Mouse (Mus musculus) liver, embryonic 11.5 days (tissue): ENCODE results near the gene Hist1h4k. TPM values are rescaled to one million over a fixed set of nuclear protein-coding genes. Genes with fewer than 3 reads are reported as not detected.
"Not testable (repeated sequence)": the region's sequence is repeated elsewhere in the genome, so short reads cannot be mapped to it uniquely, and the experiment has no call there.

Experiments
- ATAC-seq: fragments of 200-750 bp; cut with Nextera tagmentation; replicated peaks from 2 replicates; pipeline ENCODE4 v1.8.0; 2017; ENCODE audit warnings: moderate number of reproducible peaks, mild to moderate bottlenecking, moderate TSS enrichment, moderate library complexity; ENCODE audit not compliant: low FRiP score
- DNase-seq: peaks from one replicate; pipeline ENCODE4 v3.0.0-alpha.2; 2017; ENCODE audit warnings: low spot score
- H3K27ac ChIP-seq: fragments of 300-500 bp; sonication (generic); 2 replicates; pipeline ENCODE4 v1.5.1; 2014; ENCODE audit warnings: mild to moderate bottlenecking, low read depth, low read length, control low read depth
- H3K27me3 ChIP-seq: fragments of 300-500 bp; sonication (generic); replicated peaks from 2 replicates; pipeline ENCODE4 v1.6.1; 2014; ENCODE audit warnings: low read length, mixed read lengths; ENCODE audit not compliant: control insufficient read depth, insufficient read depth
- H3K36me3 ChIP-seq: fragments of 300-500 bp; sonication (generic); 2 replicates; pipeline ENCODE4 v1.6.1; 2014; ENCODE audit warnings: mild to moderate bottlenecking, low read length, moderate library complexity, mixed read lengths; ENCODE audit not compliant: control insufficient read depth, insufficient read depth
- H3K4me1 ChIP-seq: fragments of 300-500 bp; sonication (generic); replicated peaks from 2 replicates; pipeline ENCODE4 v1.6.1; 2014; ENCODE audit warnings: low read length, mixed read lengths; ENCODE audit not compliant: control insufficient read depth, insufficient read depth
- H3K4me2 ChIP-seq: fragments of 300-500 bp; sonication (generic); 2 replicates; pipeline ENCODE4 v1.6.1; 2014; ENCODE audit warnings: mild to moderate bottlenecking, control low read depth, moderate library complexity
- H3K4me3 ChIP-seq: fragments of 300-500 bp; sonication (generic); 2 replicates; pipeline ENCODE4 v1.5.1; 2014; ENCODE audit warnings: low read depth, low read length, control low read depth
- H3K9ac ChIP-seq: fragments of 300-500 bp; sonication (generic); 2 replicates; pipeline ENCODE4 v1.6.1; 2014; ENCODE audit warnings: low read depth, low read length, control low read depth
- H3K9me3 ChIP-seq: fragments of 300-500 bp; sonication (generic); 2 replicates; pipeline ENCODE4 v1.6.1; 2016; ENCODE audit warnings: low read length, inconsistent platforms, mixed read lengths; ENCODE audit not compliant: control insufficient read depth
- WGBS: fragments of 180-500 bp; shearing (Covaris S2); extraction: QIAGEN DNeasy Blood & Tissue Kit; methylation state at CpG from one replicate; pipeline ENCODE4 v1.1.7; 2014; 5-methylcytosine and 5-hydroxymethylcytosine counted together
- polyA plus RNA-seq: library from polyadenylated mRNA; unstranded; fragments of >200 nt; fragmentation: Nextera tagmentation; extraction: Ambion mirVana; gene quantifications from 2 replicates; pipeline ENCODE4 v1.2.1, GENCODE M21; 2014

The Hist1h4k gene
- polyA plus RNA-seq, 1 experiment from 2014 or later, result 5.1 TPM

DNA sequence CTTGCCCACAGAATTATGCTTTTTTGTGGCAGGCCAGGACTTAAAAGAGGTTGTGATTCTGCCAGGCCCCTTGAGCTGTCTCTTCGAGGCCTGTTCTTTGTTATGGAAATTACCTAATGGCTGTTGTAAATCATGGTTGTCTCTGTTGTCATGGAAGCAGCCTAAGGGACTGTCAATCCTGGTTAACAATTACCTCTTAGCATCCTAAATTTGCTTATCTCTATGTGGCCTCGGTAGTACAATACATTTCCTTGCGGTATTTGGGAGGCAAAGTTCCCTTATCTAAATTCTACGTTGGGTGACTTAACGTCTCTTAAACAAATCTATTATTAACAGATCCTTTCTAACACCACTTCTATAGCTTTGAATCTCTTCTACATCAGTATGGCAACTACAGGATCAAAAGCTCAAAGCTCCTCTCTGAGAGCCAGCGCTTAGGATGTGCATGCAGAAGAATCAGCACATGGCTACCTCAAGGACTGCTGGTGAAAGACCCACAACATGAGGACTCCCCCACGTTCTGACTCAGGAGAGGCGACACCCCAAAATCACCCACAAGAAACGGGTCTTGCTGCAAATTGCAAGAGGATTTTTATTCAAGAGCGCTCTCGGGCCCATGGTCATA is 22.2 kb downstream of the Hist1h4k start:
- Histone ChIP-seq H3K27ac (no peak overlapping the region), H3K4me2 (no peak overlapping the region), H3K27me3 (no peaks in the 10 kb centered on the region), H3K4me1 (no peaks in the 10 kb centered on the region), H3K36me3 (no peaks in the 10 kb centered on the region), H3K9ac (no peak overlapping the region), H3K4me3 (no peak overlapping the region), H3K9me3 (no peaks in the 10 kb centered on the region)
- ATAC-seq (no peak), DNase-seq (no peak)
- WGBS, result 36% methylated on average over 11 of the region's 11 CpGs

DNA sequence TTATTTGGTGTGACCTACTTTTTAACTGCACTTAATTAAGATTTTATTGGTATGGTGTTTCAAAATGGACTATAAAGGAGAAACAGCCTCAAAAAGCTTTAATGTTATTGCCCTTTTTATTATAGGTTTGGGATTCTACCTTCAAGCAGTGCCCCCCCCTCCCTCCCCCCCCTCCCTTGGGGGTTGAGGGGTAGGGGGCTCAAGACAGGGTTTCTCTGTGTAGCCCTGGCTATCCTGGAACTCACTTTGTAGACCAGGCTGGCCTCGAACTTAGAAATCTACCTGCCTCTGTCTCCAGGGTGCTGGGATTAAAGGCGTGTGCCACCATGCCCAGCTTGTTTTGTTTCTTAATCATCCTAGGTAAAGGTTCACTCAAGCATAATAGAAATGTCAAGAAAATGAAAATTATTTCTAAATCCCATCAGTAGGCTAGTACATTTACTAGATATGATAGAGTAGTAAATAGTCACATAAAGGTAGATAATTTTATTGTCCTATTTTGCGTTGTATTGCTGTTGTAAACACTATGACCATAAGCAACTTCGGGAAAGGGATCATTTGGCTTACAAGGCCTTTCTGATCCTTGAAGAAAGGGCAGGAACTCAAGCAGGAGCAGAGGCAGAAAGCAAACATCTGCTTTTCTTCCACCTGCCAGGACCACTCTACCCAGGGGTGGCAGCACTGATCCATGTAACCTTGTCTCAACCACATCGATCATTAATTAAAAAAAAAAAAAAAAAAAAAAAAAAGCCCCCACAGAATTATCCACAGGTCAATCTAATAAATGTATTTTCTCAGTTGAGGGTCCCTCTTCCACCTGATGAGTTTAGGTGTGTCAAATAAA is 27.1 kb downstream of the Hist1h4k start:
- peaks cover 12% of the 10 kb centered on the region for H3K4me1 ChIP-seq
- no peak for ATAC-seq
- peak overlapping the region; percentile 95 for H3K27ac ChIP-seq
- no peaks in the 10 kb centered on the region for H3K9me3 ChIP-seq
- H3K27me3 ChIP-seq, result no peaks in the 10 kb centered on the region
- WGBS, result 45% methylated on average over 5 of the region's 5 CpGs
- H3K9ac ChIP-seq, result peak overlapping the region; percentile 57
- peak overlapping the region; percentile 59 for H3K4me2 ChIP-seq
- peak; percentile 37 for DNase-seq
- no peaks in the 10 kb centered on the region for H3K36me3 ChIP-seq
- H3K4me3 ChIP-seq, result no peak overlapping the region

DNA sequence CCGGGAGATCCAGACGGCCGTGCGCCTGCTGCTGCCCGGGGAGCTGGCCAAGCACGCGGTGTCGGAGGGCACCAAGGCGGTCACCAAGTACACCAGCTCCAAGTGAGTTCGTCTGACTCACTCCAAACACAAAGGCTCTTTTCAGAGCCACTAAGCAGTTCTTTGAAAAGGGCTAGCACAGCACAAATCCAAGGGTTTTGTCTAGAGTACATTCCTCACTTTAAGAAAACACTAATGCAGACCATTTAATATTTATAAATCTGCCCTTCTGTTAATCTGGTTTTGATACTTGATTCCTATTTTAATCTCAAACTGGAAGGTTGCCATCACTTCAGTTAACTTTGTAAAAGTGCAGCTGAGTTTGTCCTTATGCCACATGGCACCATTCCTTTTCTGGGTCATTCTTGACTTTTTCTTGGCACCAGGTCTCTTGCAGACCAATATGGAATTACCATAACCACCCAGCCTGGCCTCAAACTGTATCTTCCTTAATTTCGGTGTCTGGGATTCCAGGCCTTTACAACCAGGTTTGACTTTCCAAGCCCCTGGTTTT is 27.9 kb downstream of the Hist1h4k start:
- peaks cover 13% of the 10 kb centered on the region for H3K4me1 ChIP-seq
- peak overlapping the region; percentile 65 for H3K9ac ChIP-seq
- peak overlapping the region; percentile 28 for H3K4me3 ChIP-seq
- H3K27me3 ChIP-seq, result no peaks in the 10 kb centered on the region
- ATAC-seq, result peak; percentile 15; the same call in 1 of the 2 replicates
- H3K4me2 ChIP-seq, result peak overlapping the region; percentile 59
- WGBS, result 4% methylated on average over 11 of the region's 11 CpGs
- H3K9me3 ChIP-seq, result no peaks in the 10 kb centered on the region
- peak overlapping the region; percentile 95 for H3K27ac ChIP-seq
- H3K36me3 ChIP-seq, result no peaks in the 10 kb centered on the region
- DNase-seq, result peak; percentile 37

DNA sequence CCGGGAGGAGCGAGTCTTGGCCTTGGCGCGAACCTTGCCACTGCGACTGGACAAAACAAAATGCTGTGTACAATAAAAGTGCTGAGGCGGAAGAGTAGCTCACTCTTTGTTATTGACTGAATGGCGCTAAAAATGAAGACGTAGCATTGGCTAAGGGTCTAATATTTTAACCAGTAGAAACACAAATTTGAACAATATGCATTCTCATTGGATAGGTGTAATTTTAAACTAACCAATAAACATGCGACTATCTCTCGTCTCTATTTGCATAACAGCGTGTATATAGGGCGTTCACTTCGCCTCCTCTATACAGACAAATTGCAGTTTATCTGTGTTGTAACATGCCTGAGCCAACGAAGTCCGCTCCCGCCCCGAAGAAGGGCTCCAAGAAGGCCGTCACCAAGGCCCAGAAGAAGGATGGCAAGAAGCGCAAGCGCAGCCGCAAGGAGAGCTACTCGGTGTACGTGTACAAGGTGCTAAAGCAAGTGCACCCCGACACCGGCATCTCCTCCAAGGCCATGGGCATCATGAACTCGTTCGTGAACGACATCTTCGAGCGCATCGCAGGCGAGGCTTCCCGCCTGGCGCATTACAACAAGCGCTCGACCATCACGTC is 28.4 kb downstream of the Hist1h4k start, which contains the start of gene Hist1h2bm:
TSS of gene Hist1h2bm (plus strand) at position 288 of the 616 bp plus-strand sequence.
- Histone ChIP-seq H3K27ac (peak within 1 kb of the TSS; percentile 96), H3K4me1 (peaks cover 13% of the 10 kb centered on the region), H3K9ac (peak within 1 kb of the TSS; percentile 79), H3K4me3 (peak within 1 kb of the TSS; percentile 45), H3K4me2 (peak within 1 kb of the TSS; percentile 84)
- DNase-seq (peak; percentile 75), ATAC-seq (peak; percentile 91)
- H3K9me3 ChIP-seq, H3K36me3 ChIP-seq, H3K27me3 ChIP-seq: not testable (repeated sequence)
- under 1% methylated on average over 32 of the region's 37 CpGs for WGBS

DNA sequence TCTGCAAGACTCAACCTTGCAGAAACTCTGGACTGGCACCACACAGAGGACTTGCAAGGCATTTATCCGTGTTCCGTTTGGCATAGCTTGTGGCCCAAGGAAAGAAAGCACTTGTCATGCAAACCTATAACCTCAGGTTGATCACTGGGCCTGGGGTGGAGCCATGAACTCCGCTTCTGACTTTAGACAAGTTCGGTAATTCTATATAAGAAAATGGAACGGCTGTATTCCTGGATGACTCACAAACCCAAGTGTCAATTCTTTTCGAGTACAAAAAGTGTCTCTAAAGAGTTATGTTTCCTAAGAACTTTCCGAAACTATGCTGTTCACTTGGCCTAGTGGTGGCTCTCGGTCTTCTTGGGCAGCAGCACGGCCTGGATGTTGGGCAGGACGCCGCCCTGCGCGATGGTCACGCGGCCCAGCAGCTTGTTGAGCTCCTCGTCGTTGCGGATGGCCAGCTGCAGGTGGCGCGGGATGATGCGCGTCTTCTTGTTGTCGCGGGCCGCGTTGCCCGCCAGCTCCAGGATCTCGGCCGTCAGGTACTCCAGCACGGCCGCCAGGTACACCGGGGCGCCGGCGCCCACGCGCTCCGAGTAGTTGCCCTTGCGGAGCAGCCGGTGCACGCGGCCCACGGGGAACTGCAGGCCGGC is 29.1 kb downstream of the Hist1h4k start:
- Histone ChIP-seq H3K4me3 (peak overlapping the region; percentile 45), H3K4me1 (peaks cover 13% of the 10 kb centered on the region), H3K4me2 (peak overlapping the region; percentile 84), H3K9ac (peak overlapping the region; percentile 79), H3K27ac (peak overlapping the region; percentile 96)
- ATAC-seq (0 out of 2 replicates have a peak, but pooled peaks have one; percentile 0), DNase-seq (peak; percentile 59)
- WGBS, result 4% methylated on average over 16 of the region's 44 CpGs
- not testable (repeated sequence) for H3K27me3 ChIP-seq, H3K9me3 ChIP-seq, H3K36me3 ChIP-seq

DNA sequence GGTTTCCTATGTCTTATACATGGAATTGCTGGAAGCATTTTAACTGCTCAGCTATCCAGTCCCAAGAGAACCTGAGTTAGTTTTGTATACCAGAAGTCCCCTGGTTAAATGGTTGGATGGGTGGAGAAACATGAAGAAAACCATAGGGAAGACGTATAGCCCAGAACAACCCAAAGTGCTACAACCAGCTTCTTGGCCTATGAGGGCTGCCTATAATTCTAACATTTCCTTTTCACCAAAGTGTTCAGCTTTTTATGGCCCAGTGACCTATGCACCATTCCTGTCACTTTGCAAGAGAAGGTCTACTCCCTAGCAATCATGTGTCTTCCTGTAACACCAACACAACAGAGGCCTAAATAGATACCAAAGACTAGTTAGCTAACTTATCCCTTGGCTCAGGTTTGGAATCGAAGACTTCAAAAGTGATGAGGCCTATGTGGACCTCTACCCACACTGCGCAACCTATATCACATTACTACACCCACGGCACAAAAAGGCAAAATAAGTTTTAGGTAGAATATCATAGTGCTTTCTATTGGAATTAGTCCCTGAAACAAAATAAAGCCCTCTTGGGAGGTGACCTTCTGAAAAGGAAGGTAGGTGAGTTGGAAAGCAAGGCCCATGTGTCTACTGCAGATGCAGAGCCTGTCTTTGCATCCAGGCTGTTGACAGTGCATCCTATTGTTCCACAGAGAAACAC is 31.8 kb downstream of the Hist1h4k start:
- Histone ChIP-seq H3K36me3 (no peaks in the 10 kb centered on the region), H3K27me3 (no peaks in the 10 kb centered on the region), H3K4me2 (peak overlapping the region; percentile 83), H3K27ac (peak overlapping the region; percentile 92), H3K4me3 (peak overlapping the region; percentile 54), H3K9me3 (no peaks in the 10 kb centered on the region), H3K9ac (peak overlapping the region; percentile 71), H3K4me1 (peaks cover 15% of the 10 kb centered on the region)
- ATAC-seq, result no peak
- WGBS, result 54% methylated on average over 4 of the region's 4 CpGs
- peak; percentile 60 for DNase-seq

DNA sequence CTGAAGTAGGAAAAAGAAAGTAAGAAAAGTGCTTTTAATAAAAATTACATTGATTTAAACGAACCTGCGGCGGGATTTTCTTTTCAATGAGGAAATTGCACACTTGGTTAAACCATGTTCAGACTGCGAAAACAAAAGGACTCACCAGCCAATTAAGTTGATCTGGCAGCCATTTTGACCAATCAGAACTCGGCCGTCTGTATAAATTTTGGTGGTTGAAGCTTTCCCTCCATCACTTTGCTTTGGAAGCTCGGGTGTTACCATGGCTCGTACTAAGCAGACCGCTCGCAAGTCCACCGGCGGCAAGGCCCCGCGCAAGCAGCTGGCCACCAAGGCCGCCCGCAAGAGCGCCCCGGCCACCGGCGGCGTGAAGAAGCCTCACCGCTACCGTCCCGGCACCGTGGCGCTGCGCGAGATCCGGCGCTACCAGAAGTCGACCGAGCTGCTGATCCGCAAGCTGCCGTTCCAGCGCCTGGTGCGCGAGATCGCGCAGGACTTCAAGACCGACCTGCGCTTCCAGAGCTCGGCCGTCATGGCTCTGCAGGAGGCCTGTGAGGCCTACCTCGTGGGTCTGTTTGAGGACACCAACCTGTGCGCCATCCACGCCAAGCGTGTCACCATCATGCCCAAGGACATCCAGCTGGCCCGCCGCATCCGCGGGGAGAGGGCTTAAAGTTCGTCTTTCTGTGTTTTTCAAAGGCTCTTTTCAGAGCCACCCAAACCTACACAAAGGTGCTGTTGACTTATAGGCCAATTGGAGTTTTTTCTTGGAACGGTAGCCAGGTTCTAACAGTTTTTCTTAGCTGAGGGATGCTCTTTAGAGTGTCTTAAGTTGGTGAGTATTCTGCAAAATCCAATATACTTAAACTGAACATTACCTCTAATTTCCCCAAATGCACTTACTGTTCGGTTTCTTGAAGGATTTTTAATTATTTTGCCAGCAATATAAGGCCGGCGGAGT is 32.6 kb downstream of the Hist1h4k start, which contains the start of gene Hist1h3h:
TSS of gene Hist1h3h (plus strand) at position 263 of the 961 bp plus-strand sequence.
- Histone ChIP-seq H3K4me3 (peak within 1 kb of the TSS; percentile 54), H3K4me2 (peak within 1 kb of the TSS; percentile 83), H3K27ac (peak within 1 kb of the TSS; percentile 97), H3K9ac (peak within 1 kb of the TSS; percentile 73), H3K4me1 (peaks cover 15% of the 10 kb centered on the region)
- not testable (repeated sequence) for H3K36me3 ChIP-seq, H3K27me3 ChIP-seq, H3K9me3 ChIP-seq
- ATAC-seq (peak; percentile 31), DNase-seq (peak; percentile 83)
- WGBS, result 1% methylated on average over 26 of the region's 56 CpGs
